Mouse (Mus musculus): ENCODE measurements around the gene Awat1.

Awat1 gene

GRCm38 (mm10) chrX:100571951-100572350 lies at the start of gene Awat1:
Gene Awat1 (plus strand): TSS chrX:100572251.
- no peak for DNase-seq (ENCODE audit: low read depth in 1 of 2, low spot score in 2 of 2)

GRCm38 (mm10) chrX:100524471-100524870 lies 47.6 kb upstream of the Awat1 start, which contains the start of gene Dgat2l6:
Gene Dgat2l6 (plus strand): TSS chrX:100524838.
- DNase-seq (ENCODE audit: low read depth in 1 of 2, low spot score in 2 of 2) = no peak

- DNase-seq (ENCODE audit: low read depth in 1 of 2, low spot score in 2 of 2) = no peak
Measured at GRCm38 (mm10) chrX:100556026-100556425, 16.0 kb upstream of the Awat1 start.

- DNase-seq (ENCODE audit: low read depth in 1 of 2, low spot score in 2 of 2) = no peak
Measured at GRCm38 (mm10) chrX:100565696-100566095, 6.4 kb upstream of the Awat1 start.

- no peak for DNase-seq (ENCODE audit: low read depth in 1 of 2, low spot score in 2 of 2)
Measured at GRCm38 (mm10) chrX:100594791-100595190, 22.7 kb downstream of the Awat1 start, which contains the start of gene P2ry4. Gene P2ry4 (minus strand): TSS chrX:100594869.

- no peak for DNase-seq (ENCODE audit: low read depth in 1 of 2, low spot score in 2 of 2)
Measured at GRCm38 (mm10) chrX:100597439-100597838, 25.4 kb downstream of the Awat1 start.

GRCm38 (mm10) chrX:100599755-100600154 lies 27.7 kb downstream of the Awat1 start:
- no peak for DNase-seq (ENCODE audit: low read depth in 1 of 2, low spot score in 2 of 2)

GRCm38 (mm10) chrX:100605314-100605713 lies 33.3 kb downstream of the Awat1 start, which contains the start of gene Arr3:
Gene Arr3 (plus strand): TSS chrX:100605497.
- no peak for DNase-seq (ENCODE audit: low read depth in 1 of 2, low spot score in 2 of 2)

GRCm38 (mm10) chrX:100618488-100618887 lies 46.4 kb downstream of the Awat1 start:
- no peak for DNase-seq (ENCODE audit: low read depth in 1 of 2, low spot score in 2 of 2)

GRCm38 (mm10) chrX:100621366-100621765 lies 49.3 kb downstream of the Awat1 start:
- no peak for DNase-seq (ENCODE audit: low read depth in 1 of 2, low spot score in 2 of 2)

GRCm38 (mm10) chrX:100624242-100624641 lies 52.2 kb downstream of the Awat1 start:
- DNase-seq (ENCODE audit: low read depth in 1 of 2, low spot score in 2 of 2) = no peak

GRCm38 (mm10) chrX:100625146-100625545 lies 53.1 kb downstream of the Awat1 start:
- no peak for DNase-seq (ENCODE audit: low read depth in 1 of 2, low spot score in 2 of 2)

- DNase-seq (ENCODE audit: low read depth in 1 of 2, low spot score in 2 of 2) = no peak
Measured at GRCm38 (mm10) chrX:100625546-100625801, 53.4 kb downstream of the Awat1 start, which contains the start of gene Kif4. Gene Kif4 (plus strand): TSS chrX:100625737.

GRCm38 (mm10) chrX:100625802-100626793 lies 54.0 kb downstream of the Awat1 start, which contains the start of gene Pdzd11:
Gene Pdzd11 (minus strand): TSS chrX:100626568.
- peak; percentile 70 to 73 for DNase-seq (ENCODE audit: low read depth in 1 of 2, low spot score in 2 of 2)
